Mouse (Mus musculus) embryonic facial prominence, embryonic 13.5 days (tissue): ENCODE results near the gene Pgf. TPM values are rescaled to one million over a fixed set of nuclear protein-coding genes. Genes with fewer than 3 reads are reported as not detected.

Source experiments
- ATAC-seq: fragments of 200-750 bp; cut with Nextera tagmentation; 2 replicates; pipeline ENCODE4 v1.8.0; 2017; ENCODE audit warnings: low read depth; ENCODE audit not compliant: insufficient number of reproducible peaks, insufficient read depth, low FRiP score, low TSS enrichment
- H3K27ac ChIP-seq: fragments of 300-500 bp; sonication (generic); 2 replicates; pipeline ENCODE4 v1.5.1; 2015; ENCODE audit warnings: moderate library complexity, mild to moderate bottlenecking, inconsistent platforms
- H3K27me3 ChIP-seq: fragments of 300-500 bp; sonication (generic); 2 replicates; pipeline ENCODE4 v1.6.1; 2015; ENCODE audit warnings: mild to moderate bottlenecking, inconsistent platforms
- H3K36me3 ChIP-seq: fragments of 300-500 bp; sonication (generic); 2 replicates; pipeline ENCODE4 v1.6.1; 2015; ENCODE audit warnings: mild to moderate bottlenecking, inconsistent platforms
- H3K4me1 ChIP-seq: fragments of 300-500 bp; sonication (generic); 2 replicates; pipeline ENCODE4 v1.6.1; 2015; ENCODE audit warnings: inconsistent platforms
- H3K4me2 ChIP-seq: fragments of 300-500 bp; sonication (generic); 2 replicates; pipeline ENCODE4 v1.6.1; 2015; ENCODE audit warnings: moderate library complexity, mild to moderate bottlenecking, inconsistent platforms
- H3K4me3 ChIP-seq: fragments of 300-500 bp; sonication (generic); 2 replicates; pipeline ENCODE4 v1.5.1; 2015; ENCODE audit warnings: mild to moderate bottlenecking, inconsistent platforms
- H3K9ac ChIP-seq: fragments of 300-500 bp; sonication (generic); 2 replicates; pipeline ENCODE4 v1.6.1; 2015; ENCODE audit warnings: mild to moderate bottlenecking, inconsistent platforms
- H3K9me3 ChIP-seq: fragments of 300-500 bp; sonication (generic); 2 replicates; pipeline ENCODE4 v1.6.1; 2016; ENCODE audit warnings: inconsistent platforms
- WGBS: fragments of 180-500 bp; shearing (Covaris S2); methylation state at CpG from one replicate; pipeline ENCODE4 v1.1.7; 2015; ENCODE audit warnings: mixed read lengths; 5-methylcytosine and 5-hydroxymethylcytosine counted together
- polyA plus RNA-seq: library from polyadenylated mRNA; unstranded; fragments of >200 nt; fragmentation: Nextera tagmentation; extraction: Ambion mirVana; gene quantifications from 2 replicates; pipeline ENCODE4 v1.2.1, GENCODE M21; 2015

Gene Pgf
- polyA plus RNA-seq, 1 experiment from 2014 or later = 10.3 TPM

- no peaks in the 10 kb centered on the region for H3K9me3 ChIP-seq
- ATAC-seq = no peak
- peak overlapping the region; percentile 77; the same call in 1 of the 2 replicates for H3K27ac ChIP-seq
- no peaks in the 10 kb centered on the region for H3K36me3 ChIP-seq
- peak overlapping the region; percentile 44 for H3K4me2 ChIP-seq
- WGBS = 10% methylated on average over 24 of the region's 24 CpGs
- peaks cover 32% of the 10 kb centered on the region for H3K27me3 ChIP-seq
- H3K4me1 ChIP-seq = peaks cover 47% of the 10 kb centered on the region
- H3K9ac ChIP-seq = peak overlapping the region; percentile 46
- H3K4me3 ChIP-seq = 0 out of 2 replicates have a peak overlapping the region, but pooled peaks have one; percentile 2
Observed at GRCm38 (mm10) chr12:85200929-85201829, 23.6 kb upstream of the Pgf start.

GRCm38 (mm10) chr12:85199954-85200353 lies 22.4 kb upstream of the Pgf start:
- Histone ChIP-seq H3K9me3 (no peaks in the 10 kb centered on the region), H3K27me3 (peaks cover 35% of the 10 kb centered on the region), H3K4me3 (no peak overlapping the region), H3K4me2 (no peak overlapping the region), H3K9ac (no peak overlapping the region), H3K27ac (no peak overlapping the region), H3K4me1 (peaks cover 49% of the 10 kb centered on the region), H3K36me3 (no peaks in the 10 kb centered on the region)
- no peak for ATAC-seq
- 72% methylated on average over 1 of the region's 1 CpGs for WGBS

- Histone ChIP-seq H3K9me3 (no peaks in the 10 kb centered on the region), H3K27me3 (peaks cover 41% of the 10 kb centered on the region), H3K4me3 (no peak overlapping the region), H3K4me2 (peak overlapping the region; percentile 10; the same call in 1 of the 2 replicates), H3K4me1 (peaks cover 60% of the 10 kb centered on the region), H3K36me3 (no peaks in the 10 kb centered on the region), H3K27ac (no peak overlapping the region), H3K9ac (no peak overlapping the region)
- ATAC-seq = no peak
- WGBS = 11% methylated on average over 8 of the region's 8 CpGs
Observed at GRCm38 (mm10) chr12:85197936-85198335, 20.3 kb upstream of the Pgf start.

GRCm38 (mm10) chr12:85197371-85197770 lies 19.8 kb upstream of the Pgf start:
- H3K27ac ChIP-seq = no peak overlapping the region
- no peak overlapping the region for H3K9ac ChIP-seq
- H3K4me1 ChIP-seq = peaks cover 66% of the 10 kb centered on the region
- no peak overlapping the region for H3K4me3 ChIP-seq
- no peaks in the 10 kb centered on the region for H3K36me3 ChIP-seq
- peaks cover 45% of the 10 kb centered on the region for H3K27me3 ChIP-seq
- H3K4me2 ChIP-seq = no peak overlapping the region
- WGBS = 64% methylated on average over 7 of the region's 7 CpGs
- no peak for ATAC-seq
- H3K9me3 ChIP-seq = no peaks in the 10 kb centered on the region

GRCm38 (mm10) chr12:85196191-85196590 lies 18.6 kb upstream of the Pgf start:
- Histone ChIP-seq H3K9me3 (no peaks in the 10 kb centered on the region), H3K4me1 (peaks cover 58% of the 10 kb centered on the region), H3K36me3 (no peaks in the 10 kb centered on the region), H3K27me3 (peaks cover 39% of the 10 kb centered on the region), H3K27ac (no peak overlapping the region), H3K4me3 (no peak overlapping the region), H3K4me2 (no peak overlapping the region), H3K9ac (no peak overlapping the region)
- WGBS = 83% methylated on average over 10 of the region's 10 CpGs
- no peak for ATAC-seq

GRCm38 (mm10) chr12:85195086-85195485 lies 17.5 kb upstream of the Pgf start:
- peaks cover 47% of the 10 kb centered on the region for H3K4me1 ChIP-seq

GRCm38 (mm10) chr12:85194623-85195018 lies 17.0 kb upstream of the Pgf start:
- Histone ChIP-seq H3K9ac (no peak overlapping the region), H3K9me3 (no peaks in the 10 kb centered on the region), H3K4me2 (no peak overlapping the region), H3K27me3 (peaks cover 31% of the 10 kb centered on the region), H3K4me3 (no peak overlapping the region), H3K4me1 (peaks cover 45% of the 10 kb centered on the region), H3K36me3 (no peaks in the 10 kb centered on the region), H3K27ac (no peak overlapping the region)
- no peak for ATAC-seq
- WGBS = 42% methylated on average over 4 of the region's 4 CpGs

More at GRCm38 (mm10) chr12:85195086-85195485, 17.5 kb upstream of the Pgf start:
- Histone ChIP-seq H3K27me3 (peaks cover 35% of the 10 kb centered on the region), H3K27ac (no peak overlapping the region), H3K9ac (no peak overlapping the region), H3K4me2 (no peak overlapping the region), H3K9me3 (no peaks in the 10 kb centered on the region), H3K4me3 (no peak overlapping the region), H3K36me3 (no peaks in the 10 kb centered on the region)
- no peak for ATAC-seq
- WGBS = 83% methylated on average over 5 of the region's 5 CpGs

- Histone ChIP-seq H3K4me3 (no peak overlapping the region), H3K9me3 (no peaks in the 10 kb centered on the region), H3K27ac (no peak overlapping the region), H3K36me3 (no peaks in the 10 kb centered on the region), H3K27me3 (peaks cover 25% of the 10 kb centered on the region), H3K4me1 (peaks cover 40% of the 10 kb centered on the region), H3K4me2 (no peak overlapping the region), H3K9ac (no peak overlapping the region)
- ATAC-seq = no peak
- 89% methylated on average over 11 of the region's 11 CpGs for WGBS
Observed at GRCm38 (mm10) chr12:85193923-85194622, 16.5 kb upstream of the Pgf start.

- no peak overlapping the region for H3K4me3 ChIP-seq
- WGBS = 81% methylated on average over 10 of the region's 10 CpGs
- no peak for ATAC-seq
- H3K9ac ChIP-seq = no peak overlapping the region
- no peaks in the 10 kb centered on the region for H3K36me3 ChIP-seq
- no peaks in the 10 kb centered on the region for H3K9me3 ChIP-seq
- no peak overlapping the region for H3K27ac ChIP-seq
- peaks cover 36% of the 10 kb centered on the region for H3K4me1 ChIP-seq
- no peak overlapping the region for H3K4me2 ChIP-seq
- peaks cover 20% of the 10 kb centered on the region for H3K27me3 ChIP-seq
Observed at GRCm38 (mm10) chr12:85193146-85193545, 15.6 kb upstream of the Pgf start.

GRCm38 (mm10) chr12:85192461-85193108 lies 15.0 kb upstream of the Pgf start:
- Histone ChIP-seq H3K36me3 (no peaks in the 10 kb centered on the region), H3K27ac (no peak overlapping the region), H3K9me3 (no peaks in the 10 kb centered on the region), H3K27me3 (peaks cover 20% of the 10 kb centered on the region), H3K4me2 (no peak overlapping the region), H3K4me1 (peaks cover 30% of the 10 kb centered on the region), H3K4me3 (no peak overlapping the region), H3K9ac (0 out of 2 replicates have a peak overlapping the region, but pooled peaks have one; percentile 47)
- WGBS = 28% methylated on average over 19 of the region's 19 CpGs
- ATAC-seq = no peak

- ATAC-seq = no peak
- H3K4me2 ChIP-seq = no peak overlapping the region
- no peak overlapping the region for H3K27ac ChIP-seq
- peaks cover 11% of the 10 kb centered on the region for H3K27me3 ChIP-seq
- H3K4me3 ChIP-seq = no peak overlapping the region
- no peak overlapping the region for H3K9ac ChIP-seq
- H3K36me3 ChIP-seq = no peaks in the 10 kb centered on the region
- H3K9me3 ChIP-seq = no peaks in the 10 kb centered on the region
- 76% methylated on average over 7 of the region's 7 CpGs for WGBS
- peaks cover 27% of the 10 kb centered on the region for H3K4me1 ChIP-seq
Observed at GRCm38 (mm10) chr12:85190290-85190689, 12.7 kb upstream of the Pgf start.
